ENCODE assay signal across 19 mouse cellular contexts in the genomic region with DNA sequence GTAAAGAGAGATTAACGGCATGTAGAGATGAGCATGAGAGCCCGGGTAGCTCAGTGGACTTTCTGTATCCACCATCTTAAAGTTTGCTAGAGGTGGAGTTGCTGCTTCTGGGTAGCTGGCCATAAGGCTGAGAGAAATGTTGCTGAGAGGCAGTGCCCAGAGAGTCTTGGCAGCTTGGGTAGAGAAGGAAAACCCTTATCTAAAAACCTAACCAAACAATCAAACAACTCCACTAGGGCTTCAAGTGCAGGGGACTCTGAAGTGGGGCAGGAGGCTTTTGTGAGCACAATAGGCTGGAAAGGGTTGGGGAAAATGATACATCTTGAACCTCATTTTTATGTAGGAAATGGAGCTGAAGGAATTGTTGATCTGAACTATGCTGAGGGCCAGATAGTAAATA. TPM values are rescaled to one million over a fixed set of nuclear protein-coding genes. Genes with fewer than 3 reads are reported as not detected.
DNase-seq lines count a peak whose midpoint lies in the region; ATAC-seq and TF ChIP-seq lines count a peak whose summit lies in the region.
"Had no signal": no experiment of that assay in that cellular context is flagged by ENCODE, and none has a peak within 500 bp of the region (broad histone marks: within the 10 kb centered on the region; RNA-seq: fewer than 3 reads in every experiment).

No protein-coding gene starts in this region.

- no peaks in the 10 kb centered on the region for H3K27me3 ChIP-seq in midbrain, embryonic 11.5 days (ENCODE audit: control insufficient read depth, insufficient read depth, low read length)
- no peaks in the 10 kb centered on the region for H3K27me3 ChIP-seq in midbrain, embryonic 14.5 days (ENCODE audit: control insufficient read depth, insufficient read depth, low read length)
- H3K27me3 ChIP-seq in lung, embryonic 16.5 days (ENCODE audit: control insufficient read depth, insufficient read depth, low read depth, low read length) = no peaks in the 10 kb centered on the region
- H3K27me3 ChIP-seq: embryonic facial prominence, embryonic 13.5 days; forebrain, embryonic 12.5 days; heart, embryonic 13.5 days; hindbrain, embryonic 13.5 days had no signal

- H3K4me2 ChIP-seq in midbrain, embryonic 11.5 days = no peak overlapping the region
- H3K4me2 ChIP-seq in midbrain, embryonic 14.5 days (ENCODE audit: low read length) = no peak overlapping the region
- H3K4me2 ChIP-seq in lung, embryonic 16.5 days (ENCODE audit: low read depth, low read length) = no peak overlapping the region
- H3K4me2 ChIP-seq: embryonic facial prominence, embryonic 13.5 days; forebrain, embryonic 12.5 days; heart, embryonic 13.5 days; hindbrain, embryonic 13.5 days had no signal

- peaks cover 23% of the 10 kb centered on the region for H3K36me3 ChIP-seq in midbrain, embryonic 11.5 days (ENCODE audit: control insufficient read depth, insufficient read depth, low read length)
- peaks cover 93% of the 10 kb centered on the region for H3K36me3 ChIP-seq in midbrain, embryonic 14.5 days (ENCODE audit: control insufficient read depth, insufficient read depth, low read length)
- peaks cover 57% of the 10 kb centered on the region for H3K36me3 ChIP-seq in lung, embryonic 16.5 days (ENCODE audit: control insufficient read depth, insufficient read depth, low read length)

- WGBS in midbrain, embryonic 11.5 days = 95% methylated on average over 2 of the region's 2 CpGs
- 97% methylated on average over 2 of the region's 2 CpGs for WGBS in midbrain, embryonic 14.5 days
- 62% methylated on average over 2 of the region's 2 CpGs for WGBS in lung, embryonic 16.5 days

- DNase-seq in layer of hippocampus, adult 2 months (ENCODE audit: low spot score in 2 of 2) = no peak
- no peak for DNase-seq in layer of hippocampus, postnatal 14 days (ENCODE audit: low spot score in 2 of 2)
- peak; percentile 47 for DNase-seq in midbrain, embryonic 11.5 days (ENCODE audit: low spot score, missing footprints)
- no peak for DNase-seq in midbrain, embryonic 14.5 days
- DNase-seq in lung, postnatal 36 days = peak; percentile 64
- no peak for DNase-seq in thymus, postnatal 0 days (ENCODE audit: low spot score)
- DNase-seq in MN1 (ENCODE audit: low spot score) = no peak
- DNase-seq: adrenal gland, adult 8-10 months; cerebellum, adult 11-12 months; cerebellum, adult 9-10 months; cerebellum, postnatal 25 days; gastrocnemius, postnatal 25 days; heart, postnatal 4 days had no signal

- H3K27ac ChIP-seq in layer of hippocampus, adult 2 months = peak overlapping the region; percentile 77
- no peak overlapping the region for H3K27ac ChIP-seq in midbrain, embryonic 11.5 days (ENCODE audit: low read depth, low read length)
- no peak overlapping the region for H3K27ac ChIP-seq in midbrain, embryonic 14.5 days (replicated peaks; ENCODE audit: low read depth, low read length)
- no peak overlapping the region for H3K27ac ChIP-seq in lung, embryonic 16.5 days (ENCODE audit: low read length)
- H3K27ac ChIP-seq: embryonic facial prominence, embryonic 13.5 days; forebrain, embryonic 12.5 days; heart, embryonic 13.5 days; hindbrain, embryonic 13.5 days had no signal

- no peak for ATAC-seq in midbrain, embryonic 11.5 days (ENCODE audit: low FRiP score)
- ATAC-seq in midbrain, embryonic 14.5 days (ENCODE audit: low FRiP score, low TSS enrichment) = no peak
- ATAC-seq in lung, embryonic 16.5 days (ENCODE audit: low read depth) = peak; percentile 78
- ATAC-seq: forebrain, embryonic 16.5 days had no signal

- H3K4me3 ChIP-seq in layer of hippocampus, adult 2 months = no peak overlapping the region
- H3K4me3 ChIP-seq in midbrain, embryonic 11.5 days (ENCODE audit: low read depth, low read length) = no peak overlapping the region
- no peak overlapping the region for H3K4me3 ChIP-seq in midbrain, embryonic 14.5 days (replicated peaks; ENCODE audit: low read depth, low read length)
- no peak overlapping the region for H3K4me3 ChIP-seq in lung, embryonic 16.5 days (ENCODE audit: low read length)
- H3K4me3 ChIP-seq: embryonic facial prominence, embryonic 13.5 days; forebrain, embryonic 12.5 days; heart, embryonic 13.5 days; hindbrain, embryonic 13.5 days had no signal

- H3K9me3 ChIP-seq in midbrain, embryonic 11.5 days (ENCODE audit: control insufficient read depth, low read length) = no peaks in the 10 kb centered on the region
- no peaks in the 10 kb centered on the region for H3K9me3 ChIP-seq in midbrain, embryonic 14.5 days (ENCODE audit: control insufficient read depth, low read length)
- H3K9me3 ChIP-seq in lung, embryonic 16.5 days (ENCODE audit: control insufficient read depth, low read length) = no peaks in the 10 kb centered on the region
- H3K9me3 ChIP-seq: embryonic facial prominence, embryonic 13.5 days; forebrain, embryonic 12.5 days; heart, embryonic 13.5 days; hindbrain, embryonic 13.5 days had no signal

- no peaks in the 10 kb centered on the region for H3K4me1 ChIP-seq in midbrain, embryonic 11.5 days (ENCODE audit: control insufficient read depth, insufficient read depth, low read length)
- no peaks in the 10 kb centered on the region for H3K4me1 ChIP-seq in midbrain, embryonic 14.5 days (ENCODE audit: control insufficient read depth, insufficient read depth, low read length)
- peaks cover 3% of the 10 kb centered on the region; the same call in 1 of the 2 replicates for H3K4me1 ChIP-seq in lung, embryonic 16.5 days (replicated peaks; ENCODE audit: control insufficient read depth, insufficient read depth, low read length)
- H3K4me1 ChIP-seq: embryonic facial prominence, embryonic 13.5 days; forebrain, embryonic 12.5 days; heart, embryonic 13.5 days; hindbrain, embryonic 13.5 days had no signal

- no peak overlapping the region for H3K9ac ChIP-seq in midbrain, embryonic 11.5 days (ENCODE audit: low read length)
- H3K9ac ChIP-seq in midbrain, embryonic 14.5 days (replicated peaks; ENCODE audit: low read length) = no peak overlapping the region
- H3K9ac ChIP-seq in lung, embryonic 16.5 days (ENCODE audit: low read length) = no peak overlapping the region
- H3K9ac ChIP-seq: embryonic facial prominence, embryonic 13.5 days; forebrain, embryonic 12.5 days; heart, embryonic 13.5 days; hindbrain, embryonic 13.5 days had no signal

- TF ChIP-seq CTCF in layer of hippocampus, adult 2 months (conservative IDR thresholded peaks at IDR 0.05) = no peak

RNA-seq across cellular contexts. Expression of gene Morc2a, which starts 37.3 kb away (rescaled TPM):
- total RNA-seq in layer of hippocampus, adult 2 months (2021) = 10 to 100 TPM; 41.8 to 42.6 TPM
- total RNA-seq in layer of hippocampus, postnatal 14 days (2021) = 10 to 100 TPM; 41.8 to 44.0 TPM
- 27.3 and 28.1 TPM in 2 replicates for polyA plus RNA-seq in midbrain, embryonic 11.5 days (2014; fragmentation: Nextera tagmentation; extraction: Ambion mirVana)
- polyA plus RNA-seq in midbrain, embryonic 14.5 days (2014; fragmentation: Nextera tagmentation; extraction: Ambion mirVana) = 32.1 and 32.2 TPM in 2 replicates
- 26.5 and 27.0 TPM in 2 replicates for polyA plus RNA-seq in lung, embryonic 16.5 days (2015; fragmentation: Nextera tagmentation; extraction: Ambion mirVana)
- polyA plus RNA-seq in thymus, postnatal 0 days (2015; fragmentation: Nextera tagmentation; extraction: Ambion mirVana) = 14.7 and 16.7 TPM in 2 replicates

Comparison
In these comparisons a context has a peak if more than half of its experiments do, and no peak if none do; other contexts are left out.
1. DNase-seq: peak in midbrain, embryonic 11.5 days (single experiment) and lung, postnatal 36 days (single experiment); none in layer of hippocampus, adult 2 months (0 of 2), layer of hippocampus, postnatal 14 days (0 of 2), midbrain, embryonic 14.5 days (single experiment), thymus, postnatal 0 days (single experiment) and MN1 (single experiment).